Mouse (Mus musculus): ENCODE measurements around the gene Bcl2l14. TPM values are rescaled to one million over a fixed set of nuclear protein-coding genes. Genes with fewer than 3 reads are reported as not detected.

The Bcl2l14 gene
- total and polyA plus RNA-seq, 2 experiments from 2014 or later, result 0.11 TPM; not detected in 1

GRCm38 (mm10) chr6:134402914-134403683 lies 7.0 kb downstream of the Bcl2l14 start:
- H3K4me2 ChIP-seq (ENCODE audit: low read depth, low read length), result no peak overlapping the region
- no peak overlapping the region for H3K4me3 ChIP-seq (ENCODE audit: low read length)
- ATAC-seq (0 out of 2 replicates have a peak, but pooled peaks have one; percentile 40), DNase-seq (ENCODE audit: low spot score) (peak; percentile 85)
- 47% methylated on average over 16 of the region's 16 CpGs for WGBS
- no peaks in the 10 kb centered on the region for H3K27me3 ChIP-seq (ENCODE audit: insufficient read depth, low read length)
- TF ChIP-seq CTCF (IDR thresholded peaks at IDR 0.05; ENCODE audit: low read depth), result peak; percentile 75
- H3K4me1 ChIP-seq (ENCODE audit: insufficient read depth, low read length), result no peaks in the 10 kb centered on the region
- no peak overlapping the region for H3K9ac ChIP-seq (replicated peaks; ENCODE audit: low read length)
- H3K9me3 ChIP-seq (ENCODE audit: low read length), result no peaks in the 10 kb centered on the region
- H3K27ac ChIP-seq, result no peak overlapping the region
- no peaks in the 10 kb centered on the region for H3K36me3 ChIP-seq (ENCODE audit: insufficient read depth, low read length)

GRCm38 (mm10) chr6:134403684-134404070 lies 7.6 kb downstream of the Bcl2l14 start:
- TF ChIP-seq CTCF (IDR thresholded peaks at IDR 0.05; ENCODE audit: low read depth), result no peak
- ATAC-seq (no peak), DNase-seq (ENCODE audit: low spot score) (no peak)
- Histone ChIP-seq H3K36me3 (ENCODE audit: insufficient read depth, low read length) (no peaks in the 10 kb centered on the region), H3K4me3 (ENCODE audit: low read length) (no peak overlapping the region), H3K9ac (replicated peaks; ENCODE audit: low read length) (no peak overlapping the region), H3K27me3 (ENCODE audit: insufficient read depth, low read length) (no peaks in the 10 kb centered on the region), H3K9me3 (ENCODE audit: low read length) (no peaks in the 10 kb centered on the region), H3K27ac (no peak overlapping the region), H3K4me2 (ENCODE audit: low read depth, low read length) (no peak overlapping the region), H3K4me1 (ENCODE audit: insufficient read depth, low read length) (no peaks in the 10 kb centered on the region)
- WGBS, result 90% methylated on average over 9 of the region's 9 CpGs

GRCm38 (mm10) chr6:134407226-134407625 lies 11.1 kb downstream of the Bcl2l14 start:
- no peaks in the 10 kb centered on the region for H3K36me3 ChIP-seq (ENCODE audit: insufficient read depth, low read length)
- ATAC-seq (no peak), DNase-seq (ENCODE audit: low spot score) (no peak)
- H3K9ac ChIP-seq (replicated peaks; ENCODE audit: low read length), result no peak overlapping the region
- H3K4me3 ChIP-seq (ENCODE audit: low read length), result no peak overlapping the region
- 68% methylated on average over 5 of the region's 5 CpGs for WGBS
- no peak overlapping the region for H3K4me2 ChIP-seq (ENCODE audit: low read depth, low read length)
- no peaks in the 10 kb centered on the region for H3K27me3 ChIP-seq (ENCODE audit: insufficient read depth, low read length)
- TF ChIP-seq CTCF (IDR thresholded peaks at IDR 0.05; ENCODE audit: low read depth), result no peak
- no peaks in the 10 kb centered on the region for H3K9me3 ChIP-seq (ENCODE audit: low read length)
- H3K27ac ChIP-seq, result no peak overlapping the region
- H3K4me1 ChIP-seq (ENCODE audit: insufficient read depth, low read length), result no peaks in the 10 kb centered on the region

- no peaks in the 10 kb centered on the region for H3K4me1 ChIP-seq (ENCODE audit: insufficient read depth, low read length)
- DNase-seq (ENCODE audit: low spot score), result no peak
- H3K27me3 ChIP-seq (ENCODE audit: insufficient read depth, low read length), result no peaks in the 10 kb centered on the region
- no peak overlapping the region for H3K4me2 ChIP-seq (ENCODE audit: low read depth, low read length)
- no peak overlapping the region for H3K9ac ChIP-seq (replicated peaks; ENCODE audit: low read length)
- no peaks in the 10 kb centered on the region for H3K9me3 ChIP-seq (ENCODE audit: low read length)
- 0 out of 2 replicates have a peak, but pooled peaks have one; percentile 1 for TF ChIP-seq CTCF (IDR thresholded peaks at IDR 0.05; ENCODE audit: low read depth)
- no peak overlapping the region for H3K4me3 ChIP-seq (ENCODE audit: low read length)
- H3K27ac ChIP-seq, result no peak overlapping the region
- 64% methylated on average over 18 of the region's 18 CpGs for WGBS
- no peaks in the 10 kb centered on the region for H3K36me3 ChIP-seq (ENCODE audit: insufficient read depth, low read length)
- no peak for ATAC-seq
Observed at GRCm38 (mm10) chr6:134413706-134414531, 17.8 kb downstream of the Bcl2l14 start.

- Histone ChIP-seq H3K4me3 (ENCODE audit: low read length) (no peak overlapping the region), H3K27me3 (ENCODE audit: insufficient read depth, low read length) (no peaks in the 10 kb centered on the region), H3K36me3 (ENCODE audit: insufficient read depth, low read length) (no peaks in the 10 kb centered on the region), H3K9me3 (ENCODE audit: low read length) (no peaks in the 10 kb centered on the region), H3K27ac (no peak overlapping the region), H3K4me1 (ENCODE audit: insufficient read depth, low read length) (no peaks in the 10 kb centered on the region), H3K4me2 (ENCODE audit: low read depth, low read length) (no peak overlapping the region), H3K9ac (replicated peaks; ENCODE audit: low read length) (no peak overlapping the region)
- no peak for TF ChIP-seq CTCF (IDR thresholded peaks at IDR 0.05; ENCODE audit: low read depth)
- ATAC-seq (no peak), DNase-seq (ENCODE audit: low spot score) (no peak)
- WGBS, result 80% methylated on average over 4 of the region's 4 CpGs
Observed at GRCm38 (mm10) chr6:134414532-134414883, 18.4 kb downstream of the Bcl2l14 start.

GRCm38 (mm10) chr6:134416556-134417105 lies 20.5 kb downstream of the Bcl2l14 start:
- no peaks in the 10 kb centered on the region for H3K36me3 ChIP-seq (ENCODE audit: insufficient read depth, low read length)
- H3K9me3 ChIP-seq (ENCODE audit: low read length), result no peaks in the 10 kb centered on the region
- H3K4me1 ChIP-seq (ENCODE audit: insufficient read depth, low read length), result no peaks in the 10 kb centered on the region
- H3K4me2 ChIP-seq (ENCODE audit: low read depth, low read length), result no peak overlapping the region
- H3K4me3 ChIP-seq (ENCODE audit: low read length), result no peak overlapping the region
- ATAC-seq, result no peak
- no peaks in the 10 kb centered on the region for H3K27me3 ChIP-seq (ENCODE audit: insufficient read depth, low read length)
- no peak overlapping the region for H3K9ac ChIP-seq (replicated peaks; ENCODE audit: low read length)
- H3K27ac ChIP-seq, result no peak overlapping the region
- no peak for DNase-seq (ENCODE audit: low spot score)
- 52% methylated on average over 3 of the region's 3 CpGs for WGBS
- no peak for TF ChIP-seq CTCF (IDR thresholded peaks at IDR 0.05; ENCODE audit: low read depth)
